ENCODE assay signal across 1 mouse cellular context in the genomic region with DNA sequence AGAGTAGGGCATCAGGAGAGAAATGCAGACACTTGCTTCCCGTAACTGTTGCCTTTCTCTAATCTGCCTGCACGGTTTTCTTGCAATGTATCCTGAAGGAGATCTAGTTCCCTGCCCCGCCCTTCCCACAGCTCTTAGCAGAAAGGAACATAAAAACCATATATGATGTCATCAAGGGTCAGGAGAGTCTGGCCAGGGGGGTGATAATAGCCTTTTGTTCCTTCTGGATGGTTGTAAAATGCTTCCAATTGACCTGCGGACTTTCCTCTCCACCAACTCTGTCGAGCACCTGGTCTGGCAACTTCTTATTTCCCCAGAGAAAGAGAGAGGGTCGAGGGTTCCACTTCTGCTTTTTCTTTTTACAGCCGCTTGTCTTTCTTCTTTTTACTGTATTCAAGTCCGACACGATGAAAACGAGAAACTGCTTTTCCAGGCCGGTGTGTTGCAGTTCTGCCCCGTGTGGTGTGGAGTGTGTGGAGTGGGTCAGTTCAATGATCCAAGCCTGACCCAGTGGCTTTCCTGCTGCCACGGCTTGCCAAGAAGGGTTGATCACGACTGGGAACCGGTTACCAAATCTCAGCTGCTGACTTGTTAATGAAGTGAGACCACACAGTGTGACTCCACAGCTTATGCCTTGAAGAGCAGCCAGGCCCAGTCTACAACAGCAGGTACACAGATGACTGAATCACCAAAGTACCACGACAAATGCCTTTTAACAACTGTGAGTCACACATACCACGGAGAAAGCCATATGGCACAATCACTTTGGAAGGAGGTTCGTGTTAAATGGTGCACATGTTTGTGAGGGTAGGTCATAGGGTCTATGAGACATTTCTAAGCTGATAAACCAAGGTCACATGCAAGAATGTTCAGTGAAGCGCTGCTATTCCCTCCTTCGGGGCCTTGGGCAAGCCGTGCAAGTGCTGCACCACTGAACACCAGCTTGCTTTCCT.
TF ChIP-seq lines count a peak whose summit lies in the region.

No protein-coding gene starts in this region.

TF ChIP-seq in C2C12, 6 proteins besides CTCF, POLR2A, EP300 and RAD21 (continued from another document):
- TF ChIP-seq FOSL1 (IDR thresholded peaks at IDR 0.05; ENCODE audit: insufficient read depth, low read length, poor library complexity, severe bottlenecking) (peak; percentile 75), MYOG (IDR thresholded peaks at IDR 0.05; ENCODE audit: control insufficient read depth, extremely low read depth, insufficient read length) (no peak)
